Mouse (Mus musculus) heart, postnatal 4 days (tissue): Measurements from ENCODE around the gene Jmjd1c. TPM values are rescaled to one million over a fixed set of nuclear protein-coding genes. Genes with fewer than 3 reads are reported as not detected.

Experiments used
- DNase-seq: peaks from one replicate; pipeline ENCODE4 v3.0.0; 2021
- total RNA-seq, 2 experiments: library from RNA; stranded (reverse); gene quantifications; 2 replicates each; pipeline ENCODE4 v1.2.3; 2021

Jmjd1c gene
- total RNA-seq, 2 experiments from 2014 or later = 66.7 to 70.5 TPM

DNA sequence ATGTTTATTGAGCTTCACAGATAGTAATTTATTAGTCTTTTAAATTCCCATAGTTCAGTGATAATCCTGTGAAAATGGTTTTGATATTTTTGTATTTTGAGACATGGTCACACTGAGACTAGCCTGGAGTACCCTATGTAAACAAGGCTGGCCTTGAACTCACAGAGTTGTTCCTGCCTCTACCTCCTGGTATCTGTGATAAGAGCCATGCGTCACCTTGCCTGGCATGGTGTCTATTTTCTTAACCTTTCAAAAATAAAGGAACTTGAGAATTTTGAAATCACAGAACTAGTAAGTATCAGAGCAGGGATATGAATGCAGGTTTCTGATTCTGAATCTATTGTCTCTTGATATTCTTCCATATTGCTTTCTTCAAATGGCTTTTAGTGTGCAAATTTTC, 35.8 kb downstream of the Jmjd1c start:
- no peak for DNase-seq

DNA sequence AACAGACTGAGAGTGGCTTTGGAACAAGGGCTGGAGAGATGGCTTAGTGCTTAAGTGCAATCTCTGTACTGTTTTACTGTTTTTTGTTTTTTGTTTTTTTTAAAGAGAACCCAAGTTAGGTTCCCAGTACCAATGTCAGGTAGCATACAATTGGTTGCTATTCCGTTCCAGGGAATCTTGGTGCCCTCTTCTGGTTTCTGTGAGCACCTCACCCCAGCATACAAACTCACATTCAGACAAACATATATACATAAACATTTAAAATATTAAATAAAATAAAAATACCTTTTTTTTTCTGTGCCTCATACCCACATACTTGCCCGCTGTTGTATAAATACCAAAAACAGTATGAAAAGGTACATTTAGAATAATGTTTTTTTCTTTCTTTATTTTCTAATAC, 38.4 kb downstream of the Jmjd1c start:
- DNase-seq = no peak

DNA sequence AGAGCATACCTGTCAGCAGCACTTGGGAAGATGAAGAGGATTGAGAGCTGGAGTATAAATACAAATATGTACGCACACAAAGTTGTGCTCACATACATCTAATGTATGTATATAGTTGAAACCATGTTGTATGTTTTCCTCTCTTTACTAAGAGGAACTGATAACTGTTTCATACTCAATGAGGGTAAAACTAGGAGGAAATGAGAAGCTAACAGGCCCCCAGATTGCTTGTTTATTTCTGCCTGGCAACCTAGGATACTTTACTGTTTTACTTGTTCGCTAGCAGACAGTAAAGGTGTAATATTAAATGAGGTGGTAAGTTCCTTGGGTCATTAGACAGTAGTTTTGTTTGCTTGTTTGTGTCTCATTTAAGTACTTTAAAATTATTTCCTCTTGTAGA, 41.5 kb downstream of the Jmjd1c start:
- DNase-seq = no peak

DNA sequence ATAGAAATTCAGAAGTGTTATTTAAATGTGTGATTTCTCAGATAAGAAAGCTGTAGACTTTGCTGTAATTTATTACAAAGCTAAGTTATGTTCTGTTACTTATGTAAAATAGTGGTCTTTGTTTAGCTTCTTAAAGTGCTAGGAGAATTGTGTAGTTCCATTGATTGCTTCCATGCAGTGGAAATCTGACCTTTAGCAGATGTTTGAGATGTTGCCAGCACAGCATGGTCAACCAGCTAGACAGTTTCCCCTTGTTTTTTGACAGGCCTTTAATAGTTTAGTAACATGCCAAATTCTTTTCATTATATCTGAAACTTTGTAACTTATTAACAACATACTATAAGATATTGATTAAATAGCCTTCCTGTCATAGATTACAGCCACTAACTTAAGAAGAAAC, 47.7 kb downstream of the Jmjd1c start:
- peak; percentile 30 for DNase-seq

DNA sequence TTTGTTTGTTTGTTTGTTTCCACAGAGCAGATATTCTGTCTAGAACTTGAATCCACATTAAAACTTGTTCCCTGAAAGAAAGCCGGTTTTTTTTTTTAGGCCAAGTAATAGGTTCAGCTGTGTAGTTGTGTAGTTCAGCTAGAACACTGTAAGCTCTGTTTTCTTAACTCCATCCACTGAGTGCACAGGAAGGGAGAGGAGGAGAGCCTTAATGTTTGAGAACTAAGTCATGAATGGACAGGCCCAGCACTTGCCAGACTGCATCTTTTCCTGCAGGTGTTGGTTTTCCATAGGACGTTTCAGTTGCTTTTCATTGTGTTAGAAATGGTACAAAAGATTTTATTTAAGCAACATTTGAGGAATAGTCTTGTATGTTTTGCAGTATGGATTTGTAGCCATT, 48.3 kb downstream of the Jmjd1c start:
- no peak for DNase-seq

DNA sequence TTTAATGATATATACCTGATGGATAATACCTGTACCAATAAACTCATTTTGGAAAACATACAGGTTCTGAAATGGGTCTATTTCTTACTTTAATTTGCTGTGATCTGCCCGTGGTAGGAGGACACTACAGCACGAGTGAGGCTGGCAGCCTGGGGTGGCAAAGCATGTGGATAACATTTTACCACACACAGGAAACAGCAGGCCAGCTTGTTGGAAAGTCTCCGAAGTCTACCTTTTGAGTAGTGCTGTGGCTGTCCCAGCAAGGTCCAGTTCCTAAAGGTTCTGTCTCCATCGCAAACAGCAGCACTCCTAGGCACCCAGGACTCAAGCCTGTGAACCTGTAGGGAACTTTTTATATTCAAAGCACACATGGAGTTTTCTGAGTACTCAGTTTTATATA, 49.7 kb downstream of the Jmjd1c start:
- DNase-seq = no peak

DNA sequence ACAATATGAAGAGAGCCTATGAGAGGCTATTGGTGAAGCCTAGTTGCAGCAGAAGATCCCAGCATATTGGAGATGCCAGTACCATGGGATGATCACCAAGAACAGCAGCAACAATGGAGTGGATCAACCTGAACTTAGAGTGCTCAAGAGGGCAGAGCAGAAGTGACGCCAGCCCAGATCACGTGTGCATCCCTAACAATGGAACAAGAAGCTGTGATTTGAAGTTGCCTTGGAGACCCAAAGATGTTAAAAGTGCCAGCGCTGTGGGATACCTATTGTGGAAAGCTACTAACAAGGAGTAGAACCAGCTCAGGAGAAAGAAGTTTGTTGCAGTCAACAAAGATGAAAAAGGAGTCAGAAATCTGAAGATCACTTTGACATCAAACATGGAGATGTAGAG, 55.8 kb downstream of the Jmjd1c start:
- DNase-seq = no peak

DNA sequence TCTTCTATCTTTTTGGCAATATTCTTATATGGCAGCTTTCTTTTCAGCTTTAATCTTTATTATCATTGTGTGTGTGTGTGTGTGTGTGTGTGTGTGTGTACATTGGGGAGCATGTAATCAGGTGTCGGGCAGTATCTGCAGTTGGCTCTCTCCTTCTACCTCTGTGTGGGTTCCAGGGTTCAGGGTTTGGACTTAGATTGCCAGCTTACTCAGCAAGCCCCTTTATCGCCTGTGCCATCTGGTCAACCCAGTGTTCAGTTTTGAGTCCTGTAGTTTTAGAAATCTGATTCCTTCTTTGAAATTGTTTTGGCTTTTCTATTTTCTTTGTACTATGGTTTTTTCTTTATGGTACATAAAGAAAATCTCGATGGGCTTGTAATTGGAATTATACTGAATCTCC, 58.7 kb downstream of the Jmjd1c start:
- no peak for DNase-seq

DNA sequence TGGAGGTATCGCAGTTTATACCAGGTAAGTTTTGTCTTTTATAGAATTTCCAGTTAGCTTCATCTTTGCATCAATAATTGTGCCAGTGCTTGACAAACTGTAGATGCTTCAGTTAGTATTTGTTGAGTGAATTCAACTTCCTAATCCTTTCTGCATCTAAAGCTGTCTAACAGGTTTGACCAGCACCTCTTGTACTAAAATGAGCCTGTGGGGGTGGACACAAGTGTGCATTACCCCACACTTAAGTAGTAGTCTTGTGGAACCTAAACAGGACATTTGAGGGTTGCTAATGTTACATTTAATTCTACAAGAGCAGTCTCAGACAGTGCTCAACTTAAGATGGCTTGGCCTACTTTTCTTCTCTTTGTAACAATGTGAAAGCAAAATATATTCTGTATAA, 78.1 kb downstream of the Jmjd1c start:
- no peak for DNase-seq

DNA sequence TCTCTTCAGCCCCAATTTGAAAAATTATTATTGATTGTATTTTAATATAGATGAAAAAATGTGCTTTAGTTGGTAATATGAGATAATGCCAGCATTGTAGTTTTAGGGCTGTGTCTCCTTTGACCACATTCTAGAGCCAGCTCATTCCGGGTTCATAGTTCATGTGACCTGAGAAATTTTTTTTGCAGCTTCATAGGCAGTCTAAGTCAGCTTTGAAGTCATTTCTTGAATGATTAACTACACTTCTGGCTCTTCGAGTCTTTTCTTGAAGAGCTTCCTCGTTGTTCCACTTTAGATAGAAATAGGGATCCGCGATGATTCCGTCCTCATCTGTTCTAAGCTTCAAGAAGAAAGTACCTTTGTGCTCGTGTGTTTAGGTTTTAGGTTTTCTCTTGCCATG, 80.1 kb downstream of the Jmjd1c start:
- no peak for DNase-seq

DNA sequence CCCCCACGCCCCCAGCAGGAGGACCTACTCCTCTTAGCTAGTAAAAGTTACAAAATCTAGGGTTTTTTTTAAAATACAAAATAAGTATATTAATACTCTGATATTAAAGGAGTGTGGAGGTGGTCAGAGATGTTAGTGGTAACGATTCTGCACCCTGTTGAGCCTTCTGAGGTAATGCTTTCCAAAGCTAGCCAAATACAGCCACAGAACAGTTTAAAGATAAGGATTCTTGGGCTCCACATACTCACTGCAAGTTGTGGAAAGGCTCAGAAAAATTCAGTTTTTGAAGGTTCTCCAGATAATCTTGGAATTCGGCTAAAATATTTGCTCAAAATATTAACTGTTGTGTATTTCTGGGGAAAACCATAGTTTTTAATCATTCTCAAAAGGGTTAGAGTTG, 81.0 kb downstream of the Jmjd1c start:
- no peak for DNase-seq

DNA sequence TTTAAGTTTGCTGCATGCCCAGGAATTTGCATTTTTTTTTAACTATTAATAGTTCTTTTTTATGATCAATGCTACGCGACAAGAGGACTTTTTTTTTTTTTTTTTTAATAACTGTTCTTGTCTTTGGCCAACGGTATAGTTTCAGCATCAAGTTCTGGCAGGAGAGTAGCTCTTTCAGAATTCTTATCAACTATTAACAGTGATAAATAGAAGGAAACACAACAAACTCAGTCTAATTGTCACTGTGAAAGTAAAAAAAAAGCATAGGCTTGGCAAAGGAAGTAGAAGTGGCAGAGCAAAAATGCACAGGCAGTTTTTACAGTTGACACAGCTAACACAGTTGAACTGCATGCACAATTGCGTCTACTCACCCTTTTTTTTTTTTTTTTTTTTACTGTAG, 81.5 kb downstream of the Jmjd1c start:
- DNase-seq = no peak

DNA sequence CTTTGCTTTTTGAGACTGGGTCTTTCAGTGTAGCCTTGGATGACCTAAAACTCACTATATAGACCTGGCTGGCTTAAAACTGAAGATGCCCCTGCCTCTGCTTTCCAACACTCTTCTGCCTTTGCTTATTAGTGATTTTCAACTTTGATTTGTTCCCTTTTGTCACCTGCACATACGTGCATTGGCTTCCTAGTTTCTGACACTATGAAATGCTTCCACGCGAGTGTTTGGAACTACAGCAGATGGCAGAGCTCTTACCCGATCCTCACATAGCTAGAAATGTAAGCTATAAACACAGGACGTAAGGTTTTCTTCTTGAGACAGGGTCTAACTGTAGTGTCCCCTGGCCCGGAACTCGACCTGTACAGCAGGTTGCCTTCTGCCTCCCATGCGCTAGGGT, 84.1 kb downstream of the Jmjd1c start:
- no peak for DNase-seq

DNA sequence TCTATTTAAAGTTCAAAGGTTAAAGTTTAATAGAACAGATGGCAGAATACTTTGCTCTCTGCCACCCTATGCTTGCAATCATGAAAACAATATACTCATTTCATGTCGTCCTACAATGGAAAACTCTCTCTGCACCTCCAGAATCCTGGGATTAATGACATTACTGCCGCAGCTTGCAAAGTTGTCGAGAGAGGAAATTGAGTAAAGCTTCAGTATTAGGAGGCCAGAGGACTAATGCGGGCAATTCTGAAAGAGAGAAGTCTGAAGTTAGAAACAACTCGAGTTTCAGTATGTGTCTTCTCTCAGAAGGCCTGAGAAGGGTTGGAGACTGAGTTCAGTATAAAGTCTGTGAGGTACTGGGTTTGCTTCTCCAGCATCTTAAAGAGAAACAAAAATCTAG, 84.9 kb downstream of the Jmjd1c start:
- no peak for DNase-seq

DNA sequence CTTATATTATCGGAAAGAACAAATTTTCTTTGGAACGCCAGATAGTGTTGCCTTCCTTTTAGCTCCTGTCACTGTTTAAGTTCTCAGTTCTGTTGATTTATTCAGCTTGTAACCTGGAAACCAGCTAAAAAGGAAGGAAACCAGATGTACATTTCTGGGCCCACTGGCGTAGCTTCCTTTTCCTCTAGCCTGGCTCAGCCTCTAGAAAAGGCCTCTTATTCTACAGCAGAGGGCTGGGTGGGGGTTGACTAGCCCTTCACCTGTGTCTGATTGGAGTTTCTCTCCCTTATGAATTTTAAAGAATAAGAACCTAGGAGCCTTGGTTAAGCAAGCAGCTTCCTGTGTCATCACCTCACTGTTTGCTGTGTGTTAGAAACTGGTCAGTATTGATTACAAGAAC, 86.7 kb downstream of the Jmjd1c start:
- no peak for DNase-seq

DNA sequence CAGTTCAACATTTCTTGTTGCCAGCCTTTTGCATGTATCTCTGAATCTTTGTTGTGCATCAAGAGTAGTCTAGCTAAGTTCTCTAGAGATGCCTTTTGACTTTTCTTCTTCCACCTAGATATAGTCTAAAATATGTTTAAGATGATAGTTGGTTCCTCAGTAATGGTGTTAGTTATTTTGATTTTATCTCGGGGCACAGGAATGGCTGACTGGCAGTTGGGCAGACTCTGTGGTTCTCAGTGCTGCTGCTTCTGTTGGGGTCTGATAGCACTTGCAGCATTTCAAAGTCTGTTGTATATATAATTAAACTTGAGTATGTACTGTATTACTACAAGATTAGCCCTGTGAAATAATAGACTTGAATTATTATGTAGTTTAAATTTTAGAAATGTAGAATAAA, 87.2 kb downstream of the Jmjd1c start:
- no peak for DNase-seq

DNA sequence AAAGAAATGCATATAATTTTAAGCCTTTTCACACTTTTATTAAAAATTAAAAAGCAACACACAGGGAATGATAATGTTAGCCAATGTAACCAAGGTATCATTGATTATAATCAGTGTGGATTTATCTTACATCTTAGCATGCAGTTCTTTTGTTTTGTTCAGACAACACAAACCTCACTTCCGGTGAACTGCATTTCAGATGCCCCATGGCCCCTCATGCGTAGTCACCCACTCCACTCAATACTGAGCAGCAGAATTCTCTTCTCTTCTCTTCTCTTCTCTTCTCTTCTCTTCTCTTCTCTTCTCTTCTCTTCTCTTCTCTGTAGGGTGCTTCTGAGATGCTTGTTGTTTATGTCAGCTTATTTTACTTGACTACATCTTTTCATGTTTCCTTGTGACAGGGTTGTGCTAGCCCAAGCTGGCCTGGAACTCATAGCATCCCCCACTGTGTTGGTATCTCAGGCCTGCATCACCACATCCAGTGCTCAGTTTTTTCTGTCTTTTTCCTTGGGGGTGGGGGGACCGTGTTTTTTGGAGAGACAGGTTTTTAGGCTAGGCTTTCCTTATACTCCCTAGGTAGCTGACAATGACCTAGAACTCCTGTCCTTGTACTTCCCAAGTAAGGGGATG, 88.6 kb downstream of the Jmjd1c start:
- DNase-seq = no peak

DNA sequence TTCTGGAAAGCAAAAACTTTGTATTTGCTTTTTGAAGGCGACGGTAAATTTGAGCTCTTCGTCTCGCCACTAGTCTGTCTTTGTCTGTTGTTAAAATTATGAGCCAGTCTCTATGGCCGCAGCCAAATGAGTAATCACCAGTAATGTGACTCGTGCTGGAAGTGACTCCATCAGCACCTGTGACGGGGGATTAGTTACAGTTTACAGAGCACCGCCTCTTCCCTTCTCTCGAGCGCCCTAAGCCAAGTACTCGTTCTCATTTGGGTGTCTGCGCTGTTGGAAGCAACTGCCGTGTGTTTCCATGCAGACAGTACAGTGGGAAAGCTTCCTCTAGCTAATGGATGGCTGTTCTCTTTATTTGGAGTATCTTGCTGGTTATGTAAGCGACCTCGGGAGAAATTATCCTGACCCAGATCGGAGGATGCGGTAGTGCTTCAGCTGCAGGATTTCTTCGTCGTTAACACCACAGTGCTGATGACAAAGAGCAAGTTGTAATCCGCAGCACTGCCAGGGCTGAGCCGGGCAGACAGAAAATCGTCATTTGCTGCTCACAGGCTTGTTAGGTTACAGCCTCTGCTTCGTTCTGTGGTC, 89.7 kb downstream of the Jmjd1c start:
- DNase-seq = peak; percentile 77

DNA sequence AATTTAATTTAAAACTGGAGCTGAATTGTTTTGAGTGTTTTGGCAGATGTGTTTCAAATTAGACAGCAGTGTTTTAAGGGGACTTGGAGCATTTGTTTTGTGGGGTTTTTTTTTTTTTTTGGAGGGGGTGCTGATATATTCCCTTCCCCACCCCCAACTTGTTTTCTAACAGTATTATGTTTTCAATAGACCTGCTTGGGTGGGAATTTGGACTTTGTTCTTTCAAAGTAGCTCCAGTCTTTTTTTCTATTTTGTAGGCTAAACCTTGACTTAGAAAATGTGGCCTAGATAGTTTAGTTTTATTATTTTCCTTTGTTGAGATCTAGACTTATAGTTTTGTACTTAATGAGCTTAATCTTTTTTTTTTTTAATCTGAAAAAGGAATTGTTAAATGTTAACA, 90.6 kb downstream of the Jmjd1c start:
- no peak for DNase-seq

DNA sequence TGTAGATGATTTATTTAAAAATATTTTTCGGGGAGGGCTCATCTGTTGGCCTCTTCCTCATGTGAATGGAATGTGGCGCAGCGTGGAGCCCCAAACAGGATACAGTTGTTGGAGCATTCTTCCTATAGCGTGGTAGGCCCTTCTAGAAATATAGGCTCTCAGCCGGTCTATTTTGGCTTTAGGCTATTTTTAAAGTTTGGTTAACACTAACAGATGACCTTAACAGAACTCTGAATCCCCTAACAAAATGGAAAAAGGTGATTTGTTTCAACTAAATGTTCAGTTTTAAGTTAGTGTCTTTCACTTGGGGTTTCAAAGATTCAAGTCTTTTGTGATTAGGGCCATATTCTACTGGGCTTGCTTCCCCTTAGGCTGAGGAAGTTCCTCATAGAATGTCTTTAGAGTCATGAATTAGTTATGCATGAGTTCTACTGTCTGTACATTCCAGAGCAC, 91.1 kb downstream of the Jmjd1c start:
- peak; percentile 29 for DNase-seq

DNA sequence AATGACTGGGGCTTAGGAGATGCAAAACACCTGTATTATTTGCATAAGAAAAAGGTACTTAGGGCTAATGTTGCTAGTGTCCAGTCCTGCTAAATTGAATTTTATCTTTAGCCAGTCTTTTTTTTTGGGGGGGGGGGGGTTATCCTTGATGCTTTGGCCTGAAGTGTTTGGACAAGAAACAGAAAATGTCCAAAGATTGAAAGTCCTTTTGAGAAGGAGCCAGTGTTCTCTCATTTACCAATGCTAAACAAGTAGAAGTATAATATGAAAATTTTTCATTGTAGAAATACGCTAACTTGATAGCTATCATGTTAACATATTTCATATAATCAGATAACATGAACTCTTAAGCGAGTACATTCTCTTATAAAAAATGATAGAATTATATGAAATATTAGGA, 92.0 kb downstream of the Jmjd1c start:
- DNase-seq = no peak

DNA sequence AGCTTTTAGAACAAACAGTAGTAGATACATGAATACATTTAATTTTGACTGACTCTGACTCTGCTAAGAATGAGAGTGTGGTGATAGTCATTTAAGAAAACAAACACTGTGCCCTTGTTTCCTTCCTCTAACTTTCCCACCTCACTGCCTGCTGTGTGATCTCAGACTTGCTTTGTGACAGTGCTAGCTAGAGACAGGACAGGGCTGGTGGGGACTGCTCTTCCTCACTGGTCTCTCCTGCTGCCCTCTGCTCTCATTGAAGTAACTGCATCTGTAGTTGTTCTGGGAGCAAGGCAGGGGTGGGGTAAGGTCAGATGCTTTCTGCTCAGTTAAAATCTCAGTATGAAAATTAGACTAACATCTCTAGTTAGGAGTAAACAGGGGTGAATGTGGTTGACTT, 93.1 kb downstream of the Jmjd1c start:
- no peak for DNase-seq

DNA sequence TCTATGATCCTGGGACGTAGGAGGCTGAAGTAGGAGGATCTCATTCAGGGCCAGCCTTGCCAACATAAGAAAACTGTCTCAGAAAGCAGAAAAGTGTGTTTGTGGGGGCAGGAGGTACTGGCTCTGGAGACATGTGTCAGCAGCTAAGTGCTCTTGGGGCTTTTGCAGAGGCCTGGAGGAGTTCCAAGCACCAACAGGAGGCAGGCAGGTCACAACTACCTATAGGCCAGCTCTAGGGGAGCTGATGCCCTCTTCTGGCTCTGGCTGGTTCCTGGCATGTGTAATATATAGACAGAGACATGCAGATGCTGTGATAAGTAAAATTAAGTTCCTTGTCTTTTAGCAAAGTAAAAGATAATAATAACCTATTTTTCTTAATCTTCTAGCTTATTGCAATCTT, 94.3 kb downstream of the Jmjd1c start:
- peak; percentile 14 for DNase-seq

DNA sequence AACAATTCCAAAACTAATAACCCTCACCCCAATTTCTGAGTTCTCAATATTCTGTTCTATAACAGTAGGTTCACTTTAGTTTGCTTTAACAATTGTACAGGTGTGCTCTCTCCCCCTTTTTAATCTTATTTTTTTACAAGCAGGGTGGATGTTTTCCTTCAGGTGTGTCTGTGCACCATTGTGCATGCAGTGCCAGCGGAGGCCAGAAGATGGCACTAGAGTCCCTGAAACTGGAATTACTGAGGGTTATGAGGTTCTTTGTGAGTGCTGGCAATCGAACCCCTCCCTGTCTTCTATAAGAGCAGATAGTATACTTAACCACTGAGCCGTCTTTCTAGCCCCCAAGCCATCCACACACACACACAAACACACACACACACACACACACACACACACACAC, 96.4 kb downstream of the Jmjd1c start:
- peak; percentile 32 for DNase-seq
